Mouse (Mus musculus) forebrain, postnatal 0 days (tissue): Measurements from ENCODE around the gene Kcnc3. TPM values are rescaled to one million over a fixed set of nuclear protein-coding genes. Genes with fewer than 3 reads are reported as not detected.

Experiments
- ATAC-seq: fragments of 200-750 bp; cut with Nextera tagmentation; 2 replicates; pipeline ENCODE4 v1.8.0; 2017; ENCODE audit warnings: mild to moderate bottlenecking, moderate library complexity
- DNase-seq: peaks from one replicate; pipeline ENCODE4 v3.0.0-alpha.2; 2015
- H3K27ac ChIP-seq: fragments of 300-500 bp; sonication (generic); 2 replicates; pipeline ENCODE4 v1.5.1; 2014; ENCODE audit warnings: low read depth, mild to moderate bottlenecking, antibody characterized with exemption, low read length, moderate library complexity, mixed read lengths
- H3K27me3 ChIP-seq: fragments of 300-500 bp; sonication (generic); 2 replicates; pipeline ENCODE4 v1.6.1; 2014; ENCODE audit warnings: mild to moderate bottlenecking, low read length, mixed read lengths; ENCODE audit not compliant: insufficient read depth
- H3K36me3 ChIP-seq: fragments of 300-500 bp; sonication (generic); 2 replicates; pipeline ENCODE4 v1.6.1; 2014; ENCODE audit warnings: mild to moderate bottlenecking, moderate library complexity; ENCODE audit not compliant: insufficient read depth
- H3K4me1 ChIP-seq: fragments of 300-500 bp; sonication (generic); 2 replicates; pipeline ENCODE4 v1.6.1; 2014; ENCODE audit warnings: antibody characterized with exemption; ENCODE audit not compliant: insufficient read depth
- H3K4me2 ChIP-seq: fragments of 300-500 bp; sonication (generic); 2 replicates; pipeline ENCODE4 v1.6.1; 2014; ENCODE audit warnings: low read depth, mild to moderate bottlenecking, moderate library complexity
- H3K4me3 ChIP-seq: fragments of 300-500 bp; sonication (generic); 2 replicates; pipeline ENCODE4 v1.5.1; 2014; ENCODE audit warnings: low read depth, low read length, mixed read lengths
- H3K9ac ChIP-seq: fragments of 300-500 bp; sonication (generic); 2 replicates; pipeline ENCODE4 v1.6.1; 2014; ENCODE audit warnings: mild to moderate bottlenecking
- H3K9me3 ChIP-seq: fragments of 300-500 bp; sonication (generic); 2 replicates; pipeline ENCODE4 v1.6.1; 2016; ENCODE audit warnings: low read length
- CTCF ChIP-seq: sonication (generic); IDR thresholded peaks from 2 replicates; pipeline ENCODE4 v1.5.1; 2016; ENCODE audit warnings: antibody characterized with exemption, control low read depth, low read depth
- WGBS: fragments of 180-500 bp; shearing (Covaris S2); extraction: QIAGEN DNeasy Blood & Tissue Kit; methylation state at CpG from one replicate; pipeline ENCODE4 v1.1.7; 2014; 5-methylcytosine and 5-hydroxymethylcytosine counted together
- polyA plus RNA-seq: library from polyadenylated mRNA; unstranded; fragments of >200 nt; fragmentation: Nextera tagmentation; extraction: Ambion mirVana; gene quantifications from 2 replicates; pipeline ENCODE4 v1.2.1, GENCODE M21; 2015
- total RNA-seq: library from RNA; depleted of rRNA; stranded (reverse); fragments of >200 nt; gene quantifications from 2 replicates; pipeline ENCODE4 v1.2.3, GENCODE M21; 2014

Kcnc3 gene
- total and polyA plus RNA-seq, 2 experiments from 2014 or later = 5.2 to 6.0 TPM

GRCm38 (mm10) chr7:44593775-44594174 is 3.3 kb downstream of the Kcnc3 start:
- Histone ChIP-seq H3K9me3 (no peaks in the 10 kb centered on the region), H3K4me2 (peak overlapping the region; percentile 97), H3K36me3 (0 out of 2 replicates have a peak, but pooled peaks cover 3% of the 10 kb centered on the region), H3K27me3 (peaks cover 17% of the 10 kb centered on the region), H3K27ac (peak overlapping the region; percentile 85), H3K4me3 (peak overlapping the region; percentile 47), H3K9ac (peak overlapping the region; percentile 87), H3K4me1 (0 out of 2 replicates have a peak, but pooled peaks cover 29% of the 10 kb centered on the region)
- DNase-seq (peak; percentile 94), ATAC-seq (peak; percentile 54)
- TF ChIP-seq CTCF = peak; percentile 39
- 2% methylated on average over 22 of the region's 22 CpGs for WGBS

DNA sequence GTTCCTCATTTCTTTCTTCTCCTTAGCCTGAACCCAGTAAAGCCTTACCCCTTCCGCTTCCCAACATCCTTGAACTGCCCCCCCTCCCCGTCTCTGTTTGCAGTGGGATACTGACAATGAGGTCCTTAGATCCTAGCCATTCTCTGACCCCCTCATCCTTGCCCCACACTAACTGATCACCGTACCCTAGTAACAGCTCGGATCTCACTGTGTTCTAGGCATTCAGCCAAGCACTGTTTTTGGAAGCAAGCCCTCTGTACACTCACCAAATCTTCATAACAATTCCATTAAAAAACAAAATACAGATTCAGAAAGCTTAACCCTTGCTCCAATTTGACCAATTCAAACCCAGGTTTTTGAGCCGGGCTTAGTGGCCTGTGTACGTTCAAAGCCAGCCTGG is 3.8 kb downstream of the Kcnc3 start:
- peak overlapping the region; percentile 97 for H3K4me2 ChIP-seq
- DNase-seq (peak; percentile 82), ATAC-seq (peak; percentile 4; the same call in 1 of the 2 replicates)
- H3K4me1 ChIP-seq = 0 out of 2 replicates have a peak, but pooled peaks cover 28% of the 10 kb centered on the region
- H3K27me3 ChIP-seq = peaks cover 17% of the 10 kb centered on the region
- 0 out of 2 replicates have a peak, but pooled peaks cover 3% of the 10 kb centered on the region for H3K36me3 ChIP-seq
- H3K27ac ChIP-seq = peak overlapping the region; percentile 85
- 20% methylated on average over 6 of the region's 6 CpGs for WGBS
- no peak for TF ChIP-seq CTCF
- H3K9ac ChIP-seq = peak overlapping the region; percentile 87
- H3K9me3 ChIP-seq = no peaks in the 10 kb centered on the region
- peak overlapping the region; percentile 47 for H3K4me3 ChIP-seq

DNA sequence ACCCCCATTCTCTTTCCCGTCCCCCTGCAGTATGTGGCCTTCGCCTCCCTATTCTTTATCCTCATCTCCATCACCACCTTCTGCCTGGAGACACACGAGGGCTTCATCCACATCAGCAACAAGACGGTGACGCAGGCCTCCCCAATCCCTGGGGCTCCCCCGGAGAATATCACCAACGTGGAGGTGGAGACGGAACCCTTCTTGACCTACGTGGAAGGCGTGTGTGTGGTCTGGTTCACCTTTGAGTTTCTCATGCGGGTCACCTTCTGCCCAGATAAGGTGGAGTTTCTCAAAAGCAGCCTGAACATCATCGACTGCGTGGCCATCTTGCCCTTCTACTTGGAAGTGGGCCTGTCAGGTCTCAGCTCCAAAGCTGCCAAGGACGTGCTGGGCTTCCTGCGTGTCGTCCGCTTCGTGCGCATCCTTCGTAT is 4.7 kb downstream of the Kcnc3 start:
- H3K4me1 ChIP-seq = 0 out of 2 replicates have a peak, but pooled peaks cover 24% of the 10 kb centered on the region
- no peak for DNase-seq
- no peak for ATAC-seq
- peaks cover 17% of the 10 kb centered on the region for H3K27me3 ChIP-seq
- no peak overlapping the region for H3K4me2 ChIP-seq
- no peaks in the 10 kb centered on the region for H3K9me3 ChIP-seq
- WGBS = 97% methylated on average over 20 of the region's 20 CpGs
- no peak overlapping the region for H3K9ac ChIP-seq
- H3K4me3 ChIP-seq = no peak overlapping the region
- TF ChIP-seq CTCF = no peak
- H3K36me3 ChIP-seq = 0 out of 2 replicates have a peak, but pooled peaks cover 3% of the 10 kb centered on the region
- H3K27ac ChIP-seq = peak overlapping the region; percentile 85; the same call in 1 of the 2 replicates

- Histone ChIP-seq H3K9ac (no peak overlapping the region), H3K4me3 (no peak overlapping the region), H3K36me3 (0 out of 2 replicates have a peak, but pooled peaks cover 3% of the 10 kb centered on the region), H3K4me1 (0 out of 2 replicates have a peak, but pooled peaks cover 21% of the 10 kb centered on the region), H3K27ac (no peak overlapping the region), H3K4me2 (no peak overlapping the region), H3K9me3 (no peaks in the 10 kb centered on the region), H3K27me3 (peaks cover 22% of the 10 kb centered on the region)
- no peak for ATAC-seq
- TF ChIP-seq CTCF = no peak
- DNase-seq = no peak
- 93% methylated on average over 6 of the region's 6 CpGs for WGBS
These were observed 5.6 kb downstream of the Kcnc3 start for GRCm38 (mm10) chr7:44596051-44596450.

GRCm38 (mm10) chr7:44596996-44597538 is 6.6 kb downstream of the Kcnc3 start:
- no peak for TF ChIP-seq CTCF
- WGBS = 77% methylated on average over 5 of the region's 5 CpGs
- no peak overlapping the region for H3K27ac ChIP-seq
- ATAC-seq = no peak
- 0 out of 2 replicates have a peak, but pooled peaks cover 3% of the 10 kb centered on the region for H3K36me3 ChIP-seq
- no peak overlapping the region for H3K9ac ChIP-seq
- H3K4me3 ChIP-seq = no peak overlapping the region
- no peaks in the 10 kb centered on the region for H3K9me3 ChIP-seq
- no peak overlapping the region for H3K4me2 ChIP-seq
- no peak for DNase-seq
- peaks cover 26% of the 10 kb centered on the region for H3K27me3 ChIP-seq
- H3K4me1 ChIP-seq = 0 out of 2 replicates have a peak, but pooled peaks cover 21% of the 10 kb centered on the region

GRCm38 (mm10) chr7:44597666-44598065 is 7.2 kb downstream of the Kcnc3 start:
- ATAC-seq = no peak
- 91% methylated on average over 4 of the region's 4 CpGs for WGBS
- H3K9ac ChIP-seq = no peak overlapping the region
- H3K4me3 ChIP-seq = no peak overlapping the region
- no peak for TF ChIP-seq CTCF
- DNase-seq = no peak
- 0 out of 2 replicates have a peak, but pooled peaks cover 19% of the 10 kb centered on the region for H3K4me1 ChIP-seq
- H3K4me2 ChIP-seq = no peak overlapping the region
- 0 out of 2 replicates have a peak, but pooled peaks cover 3% of the 10 kb centered on the region for H3K36me3 ChIP-seq
- H3K27me3 ChIP-seq = peaks cover 25% of the 10 kb centered on the region
- H3K27ac ChIP-seq = no peak overlapping the region
- H3K9me3 ChIP-seq = no peaks in the 10 kb centered on the region

DNA sequence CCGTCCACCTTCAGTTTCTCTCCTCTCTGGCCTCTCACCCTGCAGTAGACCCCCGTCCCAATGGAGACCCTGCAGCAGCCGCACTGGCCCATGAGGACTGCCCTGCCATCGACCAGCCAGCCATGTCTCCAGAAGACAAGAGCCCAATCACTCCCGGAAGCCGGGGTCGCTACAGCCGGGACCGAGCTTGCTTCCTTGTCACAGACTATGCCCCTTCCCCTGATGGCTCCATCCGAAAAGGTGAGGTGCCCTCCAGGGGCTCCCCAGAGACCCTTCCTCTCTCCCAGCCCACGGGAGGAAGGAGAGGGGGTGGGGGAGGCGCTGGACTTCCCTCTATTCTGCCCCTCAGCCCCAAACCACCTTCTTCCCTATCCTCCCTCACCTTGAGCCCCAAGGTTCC is 7.9 kb downstream of the Kcnc3 start:
- H3K4me2 ChIP-seq = no peak overlapping the region
- H3K27me3 ChIP-seq = peaks cover 25% of the 10 kb centered on the region
- H3K27ac ChIP-seq = no peak overlapping the region
- no peak overlapping the region for H3K9ac ChIP-seq
- no peak for TF ChIP-seq CTCF
- no peaks in the 10 kb centered on the region for H3K9me3 ChIP-seq
- 86% methylated on average over 11 of the region's 12 CpGs for WGBS
- DNase-seq = no peak
- no peak for ATAC-seq
- no peak overlapping the region for H3K4me3 ChIP-seq
- H3K36me3 ChIP-seq = 0 out of 2 replicates have a peak, but pooled peaks cover 3% of the 10 kb centered on the region
- 0 out of 2 replicates have a peak, but pooled peaks cover 12% of the 10 kb centered on the region for H3K4me1 ChIP-seq
